Mouse (Mus musculus): ENCODE measurements around the gene Tead1.
A peak's percentile ranks its signal among the peaks of the same experiment; 100 is the strongest.

The Tead1 gene

GRCm38 (mm10) chr7:112728399-112728798 lies 49.3 kb downstream of the Tead1 start:
- no peak for DNase-seq (ENCODE audit: low spot score in 2 of 2)

DNA sequence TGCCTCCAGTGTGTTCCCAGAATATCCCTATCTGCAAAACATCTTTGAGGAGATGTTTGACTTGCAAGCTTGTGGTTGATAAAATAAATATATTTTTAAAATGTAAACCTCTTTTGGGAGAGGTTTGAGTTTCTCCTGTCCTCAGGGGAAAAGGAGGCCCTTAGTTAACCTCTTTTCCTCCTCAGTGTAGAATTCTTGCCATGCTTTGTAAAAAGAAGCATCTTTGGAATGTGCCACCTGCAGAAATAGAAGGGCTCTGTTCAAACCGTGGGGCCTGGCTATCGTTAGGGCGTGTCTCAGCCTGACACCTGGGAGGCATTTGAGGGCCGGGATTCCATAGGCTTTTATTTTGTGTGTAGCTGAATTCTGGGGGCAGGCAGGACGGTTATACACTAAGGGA lies 51.1 kb downstream of the Tead1 start:
- no peak for DNase-seq (ENCODE audit: low spot score in 2 of 2)

DNA sequence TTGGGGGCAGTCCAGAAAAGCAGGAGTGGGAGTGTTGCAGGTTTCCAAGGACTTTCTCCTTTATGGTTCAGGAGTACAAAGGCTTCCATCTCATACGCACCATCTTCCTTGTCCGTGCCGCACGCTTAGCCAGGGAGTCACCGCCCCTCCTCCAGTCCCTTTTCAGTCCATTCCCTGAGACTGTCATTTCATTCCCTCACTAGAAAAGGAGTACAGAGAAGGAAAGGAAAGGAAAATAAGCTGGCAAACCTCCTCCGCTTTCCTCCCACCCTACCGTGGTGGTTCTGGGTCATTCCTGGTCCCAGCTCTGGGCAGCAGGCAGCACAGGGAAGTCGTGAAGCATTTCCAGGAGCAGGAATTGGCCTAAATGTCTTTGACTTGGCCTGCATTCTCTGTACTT lies 52.5 kb downstream of the Tead1 start:
- DNase-seq (ENCODE audit: low spot score in 2 of 2) = no peak

DNA sequence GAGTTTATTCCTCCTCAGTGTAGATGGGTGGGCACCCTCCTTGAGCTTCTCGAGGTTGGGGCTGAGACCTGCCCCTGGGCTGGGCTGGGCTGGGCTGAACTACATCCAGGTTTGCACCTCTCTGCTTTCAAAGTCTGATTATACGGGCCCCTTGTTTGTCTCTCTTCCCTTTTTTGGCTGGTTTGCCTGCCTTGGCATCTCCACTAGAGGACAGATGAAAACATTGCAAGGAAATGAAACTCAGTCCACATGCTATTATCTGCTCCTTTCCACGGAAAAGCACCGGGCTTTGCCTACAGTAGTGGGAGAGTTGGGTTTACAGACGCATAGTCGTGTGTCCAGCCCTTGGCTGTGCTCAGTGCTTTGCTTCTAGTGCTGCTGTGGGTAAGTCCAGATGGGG lies 60.1 kb downstream of the Tead1 start:
- DNase-seq (ENCODE audit: low spot score in 2 of 2) = no peak

GRCm38 (mm10) chr7:112741790-112742189 lies 62.7 kb downstream of the Tead1 start:
- no peak for DNase-seq (ENCODE audit: low spot score in 2 of 2)

GRCm38 (mm10) chr7:112743063-112743462 lies 63.9 kb downstream of the Tead1 start:
- DNase-seq (ENCODE audit: low spot score in 2 of 2) = no peak

- no peak for DNase-seq (ENCODE audit: low spot score in 2 of 2)
Observed at GRCm38 (mm10) chr7:112743621-112744395, 64.7 kb downstream of the Tead1 start.

DNA sequence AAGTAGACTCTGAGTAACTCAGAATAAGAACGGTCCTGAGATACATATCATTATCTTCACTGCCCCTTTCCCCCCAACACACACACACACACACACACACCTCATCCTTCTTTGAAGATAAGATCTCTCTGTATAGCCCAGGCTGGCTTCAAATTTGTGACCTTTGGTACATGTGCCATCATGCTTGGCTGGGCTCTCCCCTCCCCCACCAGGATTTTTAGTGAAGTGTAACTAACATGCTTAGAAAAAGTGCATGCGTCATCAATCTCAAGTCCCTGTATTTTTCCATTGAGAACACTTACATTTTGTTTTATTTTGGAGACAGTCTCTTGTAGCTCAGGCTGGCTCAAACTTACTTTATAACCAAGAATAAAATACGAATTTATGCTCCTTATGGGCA lies 68.1 kb downstream of the Tead1 start:
- DNase-seq (ENCODE audit: low spot score in 2 of 2) = no peak

GRCm38 (mm10) chr7:112747836-112748235 lies 68.7 kb downstream of the Tead1 start:
- DNase-seq (ENCODE audit: low spot score in 2 of 2) = no peak

DNA sequence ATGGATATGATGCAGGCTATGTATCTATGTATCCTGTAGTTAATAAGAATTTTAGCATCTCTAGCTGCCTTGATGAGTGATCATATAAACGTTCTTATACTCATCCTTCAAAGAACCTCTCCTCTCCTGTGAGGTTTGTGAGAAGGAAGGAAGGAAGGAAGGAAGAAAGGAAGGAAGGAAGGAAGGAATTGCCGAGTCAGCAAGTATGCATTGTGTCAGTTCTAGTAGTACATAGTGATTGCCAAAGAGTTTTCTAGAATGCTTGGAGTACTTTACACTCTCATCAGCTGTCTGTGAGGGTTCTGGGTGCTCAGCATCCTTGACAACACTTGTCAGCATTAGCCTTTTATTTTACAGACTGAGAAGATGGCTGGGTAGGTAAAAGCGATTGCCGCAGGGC lies 69.2 kb downstream of the Tead1 start:
- no peak for DNase-seq (ENCODE audit: low spot score in 2 of 2)

- DNase-seq (ENCODE audit: low spot score in 2 of 2) = no peak
Observed at GRCm38 (mm10) chr7:112750101-112750500, 71.0 kb downstream of the Tead1 start.

- DNase-seq (ENCODE audit: low spot score in 2 of 2) = no peak
Observed at GRCm38 (mm10) chr7:112752311-112752710, 73.2 kb downstream of the Tead1 start.

DNA sequence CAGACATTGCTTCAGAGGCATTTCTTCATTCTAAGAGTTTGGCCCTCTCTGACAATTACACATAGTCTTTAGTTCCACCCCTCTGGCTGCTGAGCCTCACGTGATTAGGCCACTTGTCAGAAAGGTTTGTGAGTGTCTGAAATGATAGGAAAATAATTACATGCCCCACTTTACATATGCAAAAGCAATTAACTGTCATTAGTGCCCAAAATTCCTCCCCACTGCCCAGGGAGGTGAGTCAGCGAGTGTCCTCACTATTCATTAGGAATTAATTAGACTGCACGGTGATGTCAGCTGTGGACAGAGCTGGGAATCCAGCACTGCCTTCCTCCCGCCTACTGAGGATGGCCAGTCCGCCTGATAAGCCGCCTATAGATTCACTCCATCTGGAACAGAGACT lies 74.2 kb downstream of the Tead1 start:
- DNase-seq (ENCODE audit: low spot score in 2 of 2) = no peak

DNA sequence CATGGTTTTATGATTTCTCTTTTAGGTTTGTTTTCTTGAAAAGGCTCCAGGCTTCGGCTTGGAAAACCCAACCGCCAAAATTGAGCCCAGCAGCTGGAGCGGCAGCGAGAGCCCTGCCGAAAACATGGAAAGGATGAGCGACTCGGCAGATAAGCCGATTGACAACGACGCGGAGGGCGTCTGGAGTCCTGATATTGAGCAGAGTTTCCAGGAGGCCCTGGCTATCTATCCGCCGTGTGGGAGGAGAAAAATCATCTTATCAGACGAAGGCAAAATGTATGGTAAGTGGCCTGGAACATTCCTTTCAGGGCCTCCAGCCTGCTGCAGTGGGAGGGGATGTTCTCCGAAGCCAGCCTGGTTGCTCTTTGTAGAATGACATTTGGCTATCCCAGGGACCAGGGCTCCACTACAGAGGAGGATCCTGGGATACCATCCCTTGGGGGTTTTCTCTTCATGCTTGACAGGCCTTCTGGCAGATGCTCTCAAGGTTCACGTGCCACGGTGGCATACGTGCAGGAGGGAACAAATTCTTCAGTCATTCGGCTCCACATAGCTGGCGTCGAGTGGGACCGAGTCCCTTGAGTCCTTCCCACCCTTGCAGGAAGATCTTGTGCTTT lies 80.3 kb downstream of the Tead1 start:
- no peak for DNase-seq (ENCODE audit: low spot score in 2 of 2)

DNA sequence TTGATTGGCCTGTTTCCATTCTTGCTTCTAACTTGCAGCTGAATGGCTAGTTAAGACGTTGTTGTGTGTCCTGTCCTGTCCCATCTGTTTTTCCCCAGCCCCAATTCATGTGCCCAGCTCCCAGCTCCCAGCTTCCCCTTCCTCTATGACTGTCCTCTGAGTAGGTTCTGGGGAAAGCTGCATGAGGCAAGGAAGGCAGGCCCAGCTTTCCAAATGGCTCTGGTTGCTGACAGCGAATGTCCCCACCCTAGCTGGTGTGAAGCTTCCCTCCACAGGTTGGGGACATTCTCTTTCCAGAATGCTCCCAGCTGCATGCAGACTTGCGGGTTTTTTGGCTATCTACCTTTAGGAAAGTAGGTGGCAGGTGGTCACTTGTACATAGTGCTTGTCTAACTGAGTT lies 81.2 kb downstream of the Tead1 start:
- DNase-seq (ENCODE audit: low spot score in 2 of 2) = no peak

DNA sequence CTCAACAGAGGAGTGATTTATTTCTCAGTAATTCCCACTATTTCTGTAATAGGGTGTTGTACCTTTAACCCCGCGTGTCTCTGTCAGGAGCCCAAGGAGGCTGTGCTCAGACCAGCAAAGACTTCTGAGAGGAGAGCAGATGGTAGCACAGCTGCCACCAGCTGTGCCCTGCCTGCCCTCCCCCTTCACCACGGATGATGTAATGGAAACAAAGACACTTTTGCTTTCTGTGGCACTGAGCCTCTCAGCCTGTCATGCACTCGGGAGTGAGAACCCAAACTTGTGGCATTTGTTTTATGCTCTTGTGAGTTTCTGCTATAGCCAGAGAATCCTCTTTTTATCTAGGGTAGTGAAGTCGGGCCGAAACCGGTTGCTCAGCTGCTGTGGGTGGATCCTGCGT lies 81.7 kb downstream of the Tead1 start:
- DNase-seq (ENCODE audit: low spot score in 2 of 2) = peak in 1 of 2 experiments; percentile 18

- no peak for DNase-seq (ENCODE audit: low spot score in 2 of 2)
Observed at GRCm38 (mm10) chr7:112762870-112763269, 83.8 kb downstream of the Tead1 start.

DNA sequence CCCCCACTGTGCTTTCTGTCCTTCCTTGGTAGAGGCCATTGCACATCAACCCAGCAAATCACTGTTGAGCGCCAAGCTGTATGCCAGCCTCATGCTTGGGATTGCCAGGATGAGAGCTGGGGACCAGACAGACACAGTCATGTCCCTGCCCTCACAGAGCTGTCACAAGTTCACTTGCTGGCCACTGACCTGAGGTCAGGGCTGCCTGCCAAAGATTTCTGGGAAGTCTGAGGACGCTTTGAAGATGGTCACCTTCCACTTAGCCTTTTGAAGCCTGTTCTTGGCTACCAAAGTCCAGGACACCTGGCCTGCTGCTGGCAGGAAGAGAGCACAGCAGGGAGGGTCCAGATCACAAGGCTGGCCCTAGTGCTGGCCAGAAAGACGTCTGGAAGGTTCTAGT lies 84.4 kb downstream of the Tead1 start:
- DNase-seq (ENCODE audit: low spot score in 2 of 2) = no peak

GRCm38 (mm10) chr7:112764921-112765320 lies 85.8 kb downstream of the Tead1 start:
- DNase-seq (ENCODE audit: low spot score in 2 of 2) = no peak

DNA sequence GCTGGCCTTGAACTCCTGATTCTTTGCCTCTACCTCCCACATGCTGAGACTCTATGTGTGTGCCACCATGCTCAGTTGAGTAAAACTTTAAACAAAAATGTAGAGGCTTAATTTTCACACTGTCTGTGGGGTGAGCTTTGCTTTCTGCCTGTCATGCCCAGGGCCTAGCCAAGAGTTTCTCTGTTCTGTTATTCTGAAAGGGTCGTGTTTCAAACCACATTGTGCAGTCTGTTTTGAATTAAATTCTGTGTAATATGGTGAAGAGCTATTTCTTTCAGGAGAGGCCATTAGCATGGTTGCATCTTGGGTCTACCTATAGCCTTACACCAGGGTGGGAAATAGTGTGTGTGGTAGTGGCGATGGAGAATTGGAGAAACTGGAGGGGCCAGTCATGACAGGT lies 90.7 kb downstream of the Tead1 start:
- no peak for DNase-seq (ENCODE audit: low spot score in 2 of 2)

DNA sequence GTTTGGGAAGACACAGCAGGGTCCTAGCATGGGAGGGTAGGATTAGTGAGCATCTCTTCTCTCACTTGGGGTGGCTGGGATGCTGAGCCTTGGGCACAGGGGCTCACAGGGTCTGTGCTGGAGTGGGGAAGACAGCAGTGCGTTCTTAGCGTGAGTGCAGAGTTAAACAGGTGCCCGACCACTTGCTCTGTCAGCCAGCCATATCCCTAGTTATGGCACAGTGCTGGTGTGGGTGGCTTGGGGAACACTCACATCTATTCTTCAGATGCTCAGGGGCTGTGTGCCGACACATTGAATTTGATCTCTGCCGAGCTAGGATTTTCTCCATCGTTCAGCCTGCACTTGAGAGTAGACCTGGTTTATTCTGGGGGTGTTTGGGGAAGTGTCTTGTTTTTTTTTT lies 92.3 kb downstream of the Tead1 start:
- no peak for DNase-seq (ENCODE audit: low spot score in 2 of 2)

- DNase-seq (ENCODE audit: low spot score in 2 of 2) = no peak
Observed at GRCm38 (mm10) chr7:112772777-112773176, 93.7 kb downstream of the Tead1 start.

GRCm38 (mm10) chr7:112773601-112774000 lies 94.5 kb downstream of the Tead1 start:
- no peak for DNase-seq (ENCODE audit: low spot score in 2 of 2)

GRCm38 (mm10) chr7:112775816-112776215 lies 96.7 kb downstream of the Tead1 start:
- no peak for DNase-seq (ENCODE audit: low spot score in 2 of 2)

Data from right cerebral cortex, adult 2 months (tissue).